Mouse (Mus musculus) urinary bladder, postnatal 4 days (tissue): ENCODE data around the gene Cnr2.

ENCODE experiments used
- DNase-seq, 2 experiments: peaks; one replicate each; pipeline ENCODE4 v3.0.0; 2021 to 2022; ENCODE audit warnings: low spot score in 2 of 2

The Cnr2 gene

DNA sequence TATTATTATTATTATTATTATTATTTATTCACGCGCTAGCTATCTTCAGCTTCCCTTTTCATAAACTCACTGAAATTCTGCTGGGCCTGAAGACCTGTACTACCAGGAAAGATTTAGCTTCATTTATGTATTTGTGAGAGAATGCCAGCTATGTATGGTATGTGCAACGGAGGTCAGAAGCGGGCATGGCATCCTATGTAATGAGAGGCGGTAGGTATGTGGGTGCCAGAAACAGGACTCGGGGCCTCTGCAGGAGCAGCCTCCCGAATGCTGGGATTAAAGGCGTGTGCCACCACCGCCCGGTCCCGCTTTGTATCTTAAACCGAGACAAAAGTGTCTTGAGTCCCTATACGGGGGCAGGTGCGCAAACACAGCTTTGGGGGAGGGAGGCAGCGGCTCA is 67.8 kb downstream of the Cnr2 start:
- no peak for DNase-seq

DNA sequence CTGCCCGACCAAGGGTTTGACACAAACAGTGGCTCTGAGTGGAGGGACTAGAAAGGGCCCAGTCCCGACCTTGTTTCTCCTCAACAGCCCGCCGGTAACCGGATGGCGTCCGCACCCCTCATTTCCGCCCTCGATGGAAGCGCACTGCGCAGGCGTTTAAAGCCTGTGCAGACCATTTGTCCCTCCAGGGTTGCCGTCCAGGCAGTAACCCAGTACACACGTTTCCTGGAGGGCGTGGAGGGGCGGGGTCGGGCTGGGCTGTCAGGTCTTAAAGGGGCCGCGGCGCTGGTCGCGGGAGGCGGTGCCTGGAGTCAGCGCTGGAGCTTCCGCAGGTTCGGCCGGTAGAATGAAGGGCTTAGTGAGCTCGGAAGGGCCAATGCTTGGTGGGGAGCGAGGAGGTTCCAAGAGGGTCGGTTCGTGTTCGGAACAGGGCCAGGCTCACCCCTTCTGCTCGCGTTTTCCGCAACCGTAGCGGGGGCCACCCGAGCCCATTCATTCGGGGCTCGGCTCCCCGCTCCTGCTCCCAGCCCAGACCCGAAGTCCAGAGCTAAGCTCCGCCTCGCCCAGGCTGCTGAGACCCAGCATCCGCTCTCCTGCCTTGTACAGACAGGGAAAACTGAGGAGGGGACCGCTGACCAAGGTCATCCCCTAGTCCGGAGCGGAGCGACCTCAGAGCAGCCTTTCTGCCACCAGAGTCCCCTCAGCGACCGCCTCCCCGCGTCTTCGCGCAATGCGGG is 68.4 kb downstream of the Cnr2 start, which contains the start of gene Gale:
Gale (plus strand) TSS at position 271 of the 737 bp plus-strand sequence.
- peak; percentile 90 to 95 for DNase-seq

DNA sequence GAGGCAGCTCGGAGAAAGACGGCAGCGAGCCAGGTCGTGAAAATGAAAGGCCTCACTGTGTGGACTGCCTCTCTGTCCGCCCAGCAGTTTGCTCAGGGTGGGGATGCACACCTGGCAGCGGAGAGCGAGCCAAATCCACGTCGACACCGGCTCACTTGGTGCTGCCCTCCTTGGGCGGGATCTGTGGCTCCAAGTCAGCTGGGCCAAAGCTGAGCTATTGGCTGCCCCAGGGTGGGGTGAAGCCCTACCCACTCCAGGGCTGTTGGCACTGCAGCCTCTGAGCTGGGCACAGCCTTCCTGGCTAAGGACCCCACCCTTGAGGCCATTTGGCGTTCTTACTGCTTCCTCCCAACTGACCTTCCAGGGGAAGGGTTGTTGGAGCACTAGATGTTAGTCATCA is 69.2 kb downstream of the Cnr2 start:
- peak in 1 of 2 experiments; percentile 55 for DNase-seq

DNA sequence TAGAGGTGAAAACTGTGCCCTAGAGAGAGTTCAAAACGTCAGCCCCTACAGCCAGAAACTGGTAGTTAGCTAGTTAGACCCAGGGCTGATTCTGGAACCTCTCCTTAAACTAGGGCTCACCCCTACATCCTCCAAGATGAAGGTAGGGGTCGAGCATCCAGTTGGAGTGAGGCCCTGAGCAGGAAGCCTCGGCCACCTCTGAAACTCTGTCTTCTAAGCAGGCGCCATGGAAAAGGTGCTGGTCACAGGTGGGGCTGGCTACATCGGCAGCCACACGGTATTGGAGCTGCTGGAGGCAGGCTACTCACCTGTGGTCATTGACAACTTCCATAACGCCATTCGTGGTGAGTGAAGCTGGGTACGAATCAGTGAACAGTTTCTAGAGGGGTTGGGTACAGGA is 69.9 kb downstream of the Cnr2 start:
- DNase-seq, result no peak

DNA sequence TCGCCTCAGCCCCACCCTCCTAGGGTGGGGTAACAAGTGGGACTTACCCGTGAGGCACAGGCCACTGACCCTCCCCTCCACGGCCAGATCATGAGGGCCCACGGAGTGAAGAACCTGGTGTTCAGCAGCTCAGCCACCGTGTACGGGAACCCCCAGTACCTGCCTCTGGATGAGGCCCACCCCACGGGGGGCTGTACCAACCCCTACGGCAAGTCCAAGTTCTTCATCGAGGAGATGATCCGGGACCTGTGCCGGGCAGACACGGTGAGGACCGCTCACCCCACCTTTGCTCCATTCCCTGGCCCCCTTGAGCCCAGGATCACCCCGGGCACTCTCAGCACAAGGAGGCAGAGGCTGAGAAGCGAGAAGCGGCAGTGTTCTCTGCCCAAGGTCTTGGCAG is 71.1 kb downstream of the Cnr2 start:
- DNase-seq, result no peak

DNA sequence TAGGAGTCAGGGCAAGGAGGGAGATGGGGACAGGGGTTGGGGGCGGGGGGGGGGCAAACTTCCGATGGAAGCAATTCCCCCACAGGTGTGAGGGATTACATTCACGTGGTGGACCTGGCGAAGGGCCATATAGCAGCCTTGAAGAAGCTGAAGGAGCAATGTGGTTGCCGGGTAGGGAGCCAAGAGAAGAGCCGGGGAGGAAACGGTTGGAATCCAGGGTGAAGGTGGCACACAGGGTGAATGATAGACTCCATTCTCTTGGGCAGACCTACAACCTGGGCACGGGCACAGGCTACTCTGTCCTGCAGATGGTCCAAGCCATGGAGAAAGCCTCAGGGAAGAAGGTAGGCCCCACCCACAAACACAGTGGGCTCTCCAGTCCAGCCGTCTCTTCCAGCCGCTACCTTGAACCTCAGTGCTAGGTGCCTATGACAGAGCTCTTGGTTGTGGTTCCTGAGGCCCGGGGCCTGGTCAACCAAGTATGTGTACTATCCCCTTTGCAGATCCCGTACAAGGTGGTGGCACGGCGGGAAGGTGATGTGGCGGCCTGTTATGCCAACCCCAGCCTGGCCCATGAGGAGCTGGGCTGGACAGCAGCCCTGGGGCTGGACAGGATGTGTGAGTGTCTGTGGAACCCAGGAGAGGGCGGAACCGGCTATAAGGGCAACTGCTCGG is 72.0 kb downstream of the Cnr2 start:
- DNase-seq, result no peak

DNA sequence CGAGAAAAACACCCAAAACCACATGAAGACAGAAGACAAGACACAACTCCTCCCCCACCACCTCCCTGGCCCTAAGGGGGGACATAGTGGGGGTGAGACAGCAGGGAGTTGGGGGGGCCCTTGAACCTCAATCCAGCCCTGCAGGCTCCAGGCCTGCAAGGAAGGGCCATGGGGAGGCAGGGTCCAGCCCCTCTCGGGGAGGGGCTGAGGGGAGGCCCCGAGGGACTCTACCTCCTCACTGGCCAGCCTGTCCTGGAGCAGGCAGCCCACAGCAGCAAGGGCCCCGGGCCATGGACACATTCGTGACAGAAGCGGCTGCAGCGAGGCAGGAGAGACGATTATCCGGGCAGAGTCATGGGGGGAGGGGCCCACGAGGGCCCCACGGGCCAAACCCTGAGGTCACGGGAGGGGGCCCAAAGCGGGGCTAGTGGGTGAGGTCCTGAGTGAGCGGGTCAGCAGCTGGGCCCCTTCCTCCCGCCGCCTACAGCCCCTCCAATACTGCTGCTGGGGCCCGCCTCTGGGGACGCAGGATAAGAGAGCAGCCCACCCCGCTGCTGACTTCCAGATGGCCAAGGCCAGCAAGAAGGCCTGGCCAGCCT is 73.2 kb downstream of the Cnr2 start:
- no peak for DNase-seq

DNA sequence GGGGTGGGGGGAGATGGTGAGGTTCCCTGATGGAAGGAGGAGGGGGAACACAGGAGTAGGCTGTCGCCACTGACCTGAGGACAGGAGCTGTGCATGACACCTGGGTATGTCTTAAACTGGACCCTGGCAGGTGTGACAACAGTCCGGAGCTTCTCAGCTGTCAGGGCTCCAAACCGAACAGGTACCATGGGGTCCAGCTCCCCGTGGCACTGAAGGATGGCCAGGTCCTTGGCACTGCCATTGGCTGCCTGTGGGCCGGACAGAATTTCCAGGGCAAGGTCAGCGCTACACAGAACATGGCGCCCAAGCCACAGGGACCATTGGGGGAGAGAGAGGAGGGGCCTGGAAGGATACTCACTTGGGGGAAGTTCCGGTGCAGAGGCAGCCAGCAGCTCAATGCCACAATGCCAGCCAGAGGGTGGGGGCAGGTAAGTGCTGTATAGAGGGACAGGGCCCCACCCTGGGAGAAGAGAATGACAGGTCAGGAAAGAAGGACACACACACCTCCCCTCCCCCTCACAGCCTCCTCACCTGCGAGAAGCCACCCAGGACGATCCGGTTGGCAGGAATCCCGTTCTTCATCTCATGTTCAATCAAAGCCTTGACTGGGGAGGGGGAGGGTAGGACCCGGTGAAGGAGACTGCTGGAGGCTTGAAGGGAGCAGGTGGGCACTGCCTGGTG is 74.0 kb downstream of the Cnr2 start:
- no peak for DNase-seq
